Mouse (Mus musculus): Measurements from ENCODE around the gene Grk2.
"Not testable (repeated sequence)": the region's sequence is repeated elsewhere in the genome, so short reads cannot be mapped to it uniquely, and the experiment has no call there.

GRCm38 (mm10) chr19:4248683-4249082 is 57.3 kb downstream of the Grk2 start:
- not testable (repeated sequence) for TF ChIP-seq CTCF, EP300 (IDR thresholded peaks at IDR 0.05)
